Mouse (Mus musculus) layer of hippocampus, postnatal 36 days (tissue): ENCODE measurements around the gene Epb41l2. TPM values are rescaled to one million over a fixed set of nuclear protein-coding genes. Genes with fewer than 3 reads are reported as not detected.

Experiments
- DNase-seq, 2 experiments: peaks; one replicate each; pipeline ENCODE4 v3.0.0; 2022
- total RNA-seq, 2 experiments: library from RNA; stranded (reverse); gene quantifications; 2 replicates each; pipeline ENCODE4 v1.2.3; 2021

Epb41l2 gene
- 10 to 100 TPM; 84.6 to 89.0 TPM for total RNA-seq

GRCm38 (mm10) chr10:25359208-25359958, at the start of gene Epb41l2:
Gene Epb41l2 (plus strand): TSS chr10:25359798.
- peak; percentile 90 to 92 for DNase-seq

GRCm38 (mm10) chr10:25309996-25310395, 49.6 kb upstream of the Epb41l2 start:
- DNase-seq = no peak

- no peak for DNase-seq
Observed at GRCm38 (mm10) chr10:25310736-25311135, 48.9 kb upstream of the Epb41l2 start.

GRCm38 (mm10) chr10:25311554-25312212, 47.9 kb upstream of the Epb41l2 start:
- no peak for DNase-seq

GRCm38 (mm10) chr10:25313856-25314584, 45.6 kb upstream of the Epb41l2 start:
- no peak for DNase-seq

GRCm38 (mm10) chr10:25317665-25318064, 41.9 kb upstream of the Epb41l2 start:
- no peak for DNase-seq

- no peak for DNase-seq
Observed at GRCm38 (mm10) chr10:25318405-25318804, 41.2 kb upstream of the Epb41l2 start.

GRCm38 (mm10) chr10:25319531-25319930, 40.1 kb upstream of the Epb41l2 start:
- DNase-seq = no peak

GRCm38 (mm10) chr10:25321198-25321597, 38.4 kb upstream of the Epb41l2 start:
- no peak for DNase-seq

- no peak for DNase-seq
Observed at GRCm38 (mm10) chr10:25325690-25326089, 33.9 kb upstream of the Epb41l2 start.

GRCm38 (mm10) chr10:25327511-25327910, 32.1 kb upstream of the Epb41l2 start:
- DNase-seq = no peak

- no peak for DNase-seq
Observed at GRCm38 (mm10) chr10:25330094-25330493, 29.5 kb upstream of the Epb41l2 start.

GRCm38 (mm10) chr10:25331321-25332049, 28.1 kb upstream of the Epb41l2 start:
- no peak for DNase-seq

- no peak for DNase-seq
Observed at GRCm38 (mm10) chr10:25333390-25334079, 26.1 kb upstream of the Epb41l2 start.

GRCm38 (mm10) chr10:25340675-25341074, 18.9 kb upstream of the Epb41l2 start:
- no peak for DNase-seq

GRCm38 (mm10) chr10:25342801-25343200, 16.8 kb upstream of the Epb41l2 start:
- no peak for DNase-seq

GRCm38 (mm10) chr10:25353941-25354340, 5.7 kb upstream of the Epb41l2 start:
- peak in 1 of 2 experiments; percentile 27 for DNase-seq

GRCm38 (mm10) chr10:25354390-25354789, 5.2 kb upstream of the Epb41l2 start:
- DNase-seq = no peak

- peak in 1 of 2 experiments; percentile 12 for DNase-seq
Observed at GRCm38 (mm10) chr10:25359959-25360811, 587 bp downstream of the Epb41l2 start.

- no peak for DNase-seq
Observed at GRCm38 (mm10) chr10:25362235-25362634, 2.6 kb downstream of the Epb41l2 start.

GRCm38 (mm10) chr10:25365158-25365557, 5.6 kb downstream of the Epb41l2 start:
- no peak for DNase-seq
